Mouse (Mus musculus): ENCODE data around the gene 2300002M23Rik. TPM values are rescaled to one million over a fixed set of nuclear protein-coding genes. Genes with fewer than 3 reads are reported as not detected.
A peak's percentile ranks its signal among the peaks of the same experiment; 100 is the strongest.

Gene 2300002M23Rik
- polyA plus RNA-seq (2012; rRNA removed) = not detected in 2 replicates

DNA sequence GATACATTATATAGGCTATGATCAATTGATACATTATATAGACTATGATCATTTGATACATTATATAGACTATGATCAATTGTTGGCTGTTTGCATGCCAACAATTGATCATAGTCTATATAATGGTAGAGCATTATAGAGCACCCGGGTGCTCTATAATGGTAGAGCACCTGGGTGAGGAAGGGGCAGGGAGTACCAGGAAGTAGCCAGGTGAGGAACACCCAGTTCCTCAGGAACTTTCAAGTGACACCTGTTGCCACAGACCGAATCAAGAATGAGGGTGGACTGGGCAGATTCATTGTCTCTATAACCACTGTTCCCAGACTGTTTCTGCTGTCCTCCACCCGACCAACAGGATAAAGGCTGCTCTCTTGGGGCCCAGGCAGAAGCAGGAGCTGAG is at the start of gene 2300002M23Rik:
2300002M23Rik (plus strand) TSS at position 301 of the 400 bp plus-strand sequence.
- DNase-seq (ENCODE audit: low spot score) = no peak

DNA sequence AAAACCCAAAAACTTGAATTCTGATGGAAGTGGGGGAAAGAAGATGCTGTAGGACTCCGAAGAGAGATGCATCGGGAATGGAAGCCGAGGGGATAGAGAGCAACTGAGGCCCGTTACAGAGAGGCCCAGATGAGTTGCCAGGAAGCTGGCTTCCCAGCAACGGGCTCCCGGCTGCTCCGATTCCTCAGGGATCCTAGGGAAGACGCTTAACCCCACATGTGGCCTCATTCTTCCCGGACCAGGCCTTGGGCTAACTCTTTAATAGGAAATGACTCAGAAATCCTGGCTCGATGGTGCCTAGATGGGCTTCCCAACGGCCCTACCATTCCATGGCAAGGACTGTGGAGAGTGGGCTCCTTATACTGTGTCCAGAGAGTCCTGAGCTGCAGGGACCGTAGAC is 49.7 kb upstream of the 2300002M23Rik start:
- DNase-seq (ENCODE audit: low spot score) = no peak

DNA sequence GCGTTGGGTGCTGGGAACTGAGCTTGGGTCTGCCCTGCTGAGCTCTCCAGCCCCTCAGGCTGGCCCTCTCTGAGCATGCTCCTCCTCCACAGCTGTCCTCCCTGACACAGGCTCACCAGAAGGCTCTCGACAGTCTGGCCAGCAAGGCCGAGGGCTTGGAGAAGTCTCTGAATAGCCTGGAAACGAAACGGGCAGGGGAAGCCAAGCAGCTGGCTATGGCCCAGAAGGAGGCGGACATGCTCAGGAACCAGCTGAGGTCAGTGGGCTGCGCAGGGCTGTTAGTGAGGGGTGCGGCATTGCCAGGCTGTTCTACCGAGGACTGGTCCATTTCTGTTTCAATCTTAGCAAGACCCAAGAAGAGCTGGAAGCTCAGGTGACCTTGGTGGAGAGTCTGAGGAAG is 42.9 kb upstream of the 2300002M23Rik start:
- no peak for DNase-seq (ENCODE audit: low spot score)

DNA sequence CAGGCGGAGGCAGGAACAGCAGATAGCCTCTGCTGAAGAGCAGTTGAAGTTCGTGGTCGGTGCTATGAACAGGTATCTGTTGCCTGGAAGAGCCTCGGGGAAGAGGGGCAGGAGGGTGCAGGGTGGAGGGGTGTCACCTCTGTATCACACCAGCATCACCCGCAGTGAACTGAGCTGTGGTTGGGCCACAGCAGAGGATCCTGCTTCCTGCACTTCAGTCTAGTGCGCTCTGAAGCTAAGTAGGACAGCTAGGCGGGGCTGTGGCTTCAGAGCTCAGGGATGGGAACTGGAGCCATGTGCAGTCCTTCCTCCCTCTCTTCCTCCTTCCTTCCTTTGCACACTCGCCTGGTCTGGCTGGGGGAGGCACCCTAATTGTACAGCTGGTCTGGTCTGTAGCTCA is 40.6 kb upstream of the 2300002M23Rik start:
- no peak for DNase-seq (ENCODE audit: low spot score)

DNA sequence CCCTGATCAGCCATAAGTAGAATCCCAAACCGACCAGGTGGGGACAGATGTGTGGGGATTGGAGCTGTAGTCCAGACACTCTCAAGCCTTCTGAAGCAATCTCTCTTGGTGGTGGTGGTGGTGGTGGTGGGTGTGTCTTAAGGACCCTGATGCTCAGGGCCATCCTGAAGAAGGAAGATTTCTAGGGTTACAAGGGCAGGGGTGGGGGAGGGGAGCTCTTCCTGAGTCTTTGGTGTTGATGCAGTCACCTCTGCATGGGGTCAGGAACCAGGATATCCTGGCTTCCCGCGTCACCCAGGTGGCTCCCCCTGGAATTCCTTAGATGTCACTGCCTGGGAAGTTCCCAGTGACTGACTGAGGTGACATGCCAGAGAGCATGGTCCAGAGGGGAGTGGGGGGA is 34.9 kb upstream of the 2300002M23Rik start:
- DNase-seq (ENCODE audit: low spot score) = no peak

DNA sequence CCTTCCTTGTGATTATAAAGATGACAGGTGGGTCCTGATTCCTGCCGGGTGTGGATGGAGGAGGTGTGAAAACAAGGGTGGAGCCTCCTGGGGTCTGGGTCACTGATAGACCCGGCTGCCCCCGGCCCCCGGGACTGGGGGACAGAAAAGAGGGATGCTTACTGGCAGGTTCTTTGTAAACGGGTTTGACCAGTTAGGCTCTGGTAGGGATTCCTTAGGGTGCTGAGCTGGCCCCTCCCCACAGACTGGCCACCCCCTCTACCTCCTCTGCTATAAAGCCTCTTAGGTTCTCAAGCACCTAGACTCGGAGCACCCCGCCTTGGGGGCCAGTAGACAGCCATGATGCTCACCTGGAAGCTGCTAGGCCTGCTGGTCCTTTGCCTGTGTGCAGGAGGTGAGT is 34.3 kb upstream of the 2300002M23Rik start, which contains the start of gene Psors1c2:
Psors1c2 (plus strand) TSS at position 301 of the 400 bp plus-strand sequence.
- DNase-seq (ENCODE audit: low spot score) = no peak

DNA sequence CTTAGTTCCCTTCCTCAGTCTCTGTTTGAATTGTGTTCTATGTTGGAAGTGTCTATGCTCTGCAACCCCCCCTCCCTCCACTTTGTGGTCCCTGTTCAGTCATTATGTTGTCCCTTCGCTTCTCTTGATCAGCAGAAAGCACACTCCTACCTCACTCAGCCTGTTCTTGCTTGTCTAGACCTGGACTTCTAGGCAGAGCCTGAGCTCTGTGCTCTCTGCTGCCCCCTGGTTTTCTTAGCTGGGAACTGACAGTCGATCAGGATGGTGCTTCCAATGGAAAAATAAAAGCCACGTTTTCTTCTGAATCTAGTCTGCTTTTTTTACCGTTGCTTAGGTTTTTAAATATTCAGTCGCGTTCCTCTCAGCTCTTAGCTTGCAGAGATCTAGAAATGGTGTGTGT is 32.9 kb upstream of the 2300002M23Rik start:
- DNase-seq (ENCODE audit: low spot score) = no peak

DNA sequence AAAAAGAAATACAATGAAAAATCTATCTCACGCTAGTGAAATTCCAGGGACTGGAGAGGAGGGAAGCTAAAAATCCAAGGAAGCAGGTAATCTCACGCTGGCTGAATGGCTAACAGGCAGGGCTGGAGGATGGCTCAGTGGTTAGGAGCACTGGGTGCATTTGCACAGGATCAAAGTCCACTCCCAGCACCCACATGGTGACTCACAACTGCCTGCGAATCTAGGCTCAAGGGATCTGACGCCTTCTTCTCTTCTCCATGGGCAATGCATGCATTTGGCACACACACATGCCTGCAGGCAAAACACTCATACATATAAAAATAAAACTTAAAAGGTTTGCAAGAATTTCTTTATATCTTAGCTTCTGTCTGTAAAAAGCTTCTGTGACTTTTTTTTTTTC is 29.8 kb upstream of the 2300002M23Rik start:
- DNase-seq (ENCODE audit: low spot score) = no peak

DNA sequence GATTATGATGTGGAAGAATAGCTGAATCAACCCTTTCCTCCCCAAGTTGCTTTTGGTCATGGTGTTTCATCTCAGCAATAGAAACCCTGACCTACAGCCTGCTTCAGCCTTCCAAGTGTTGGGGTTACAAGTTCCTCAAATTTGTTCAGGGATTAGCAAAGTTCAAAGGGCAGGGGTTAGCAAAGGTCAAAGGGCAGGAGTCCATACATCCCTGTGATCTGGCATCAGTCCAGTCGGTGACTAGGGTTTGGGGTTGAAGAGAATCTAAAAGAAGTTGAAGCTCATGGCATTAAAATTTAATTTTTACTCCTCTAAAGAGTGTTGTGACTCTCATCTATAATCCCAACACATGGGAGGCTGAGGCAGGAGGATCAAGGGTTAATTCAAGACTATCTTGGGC is 28.8 kb upstream of the 2300002M23Rik start:
- DNase-seq (ENCODE audit: low spot score) = no peak

DNA sequence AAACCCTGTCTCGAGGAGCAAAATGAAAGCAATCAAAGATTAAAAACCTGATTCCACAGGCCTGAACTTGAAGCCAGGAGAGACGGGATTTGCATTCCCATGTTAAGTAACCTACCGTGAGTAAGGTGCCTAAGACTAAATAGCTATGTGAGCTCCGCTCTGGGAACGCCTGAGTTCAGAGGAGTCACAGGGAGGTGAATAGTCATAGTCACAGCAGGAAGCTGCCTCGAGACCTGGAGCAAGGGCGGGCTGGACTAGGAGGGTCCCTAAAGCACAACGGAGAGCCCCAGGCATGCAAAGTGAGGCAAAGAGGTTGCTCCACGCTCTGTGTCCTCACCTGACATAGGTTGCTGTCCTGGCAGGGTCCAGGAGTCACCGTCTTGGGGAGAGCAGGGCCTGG is 27.7 kb upstream of the 2300002M23Rik start:
- no peak for DNase-seq (ENCODE audit: low spot score)

DNA sequence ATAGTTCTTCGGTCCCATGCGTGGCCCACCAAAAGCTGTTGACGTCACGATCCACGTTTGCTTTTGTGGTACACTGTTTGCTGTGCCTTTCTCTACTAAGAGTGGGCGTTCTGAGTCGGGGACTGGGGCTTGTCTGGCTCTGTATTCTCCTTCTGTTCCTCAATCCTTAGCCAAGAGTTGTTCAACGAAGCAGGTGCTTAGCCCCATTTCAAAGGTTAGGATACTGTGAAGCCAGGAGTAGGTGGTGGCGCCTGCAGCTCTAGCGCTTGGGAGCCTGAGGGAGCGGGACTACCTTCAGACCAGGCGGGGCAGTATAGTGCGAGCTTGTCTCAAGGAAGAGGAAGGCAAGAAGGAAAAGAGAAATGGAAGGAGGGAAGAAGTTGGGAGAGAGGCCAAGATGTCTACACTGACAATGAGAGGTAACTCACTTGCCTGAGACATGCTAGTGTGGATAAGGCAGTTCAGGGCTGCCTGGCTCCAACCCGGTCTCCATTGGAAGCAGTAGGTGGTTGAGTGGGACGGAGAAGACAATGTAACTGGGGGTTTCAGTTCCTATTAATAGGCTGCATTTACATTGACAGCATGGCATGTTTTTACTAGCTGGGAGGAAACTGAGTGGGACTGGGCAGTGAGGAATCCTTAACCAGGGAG is 24.4 kb upstream of the 2300002M23Rik start:
- DNase-seq (ENCODE audit: low spot score) = no peak

DNA sequence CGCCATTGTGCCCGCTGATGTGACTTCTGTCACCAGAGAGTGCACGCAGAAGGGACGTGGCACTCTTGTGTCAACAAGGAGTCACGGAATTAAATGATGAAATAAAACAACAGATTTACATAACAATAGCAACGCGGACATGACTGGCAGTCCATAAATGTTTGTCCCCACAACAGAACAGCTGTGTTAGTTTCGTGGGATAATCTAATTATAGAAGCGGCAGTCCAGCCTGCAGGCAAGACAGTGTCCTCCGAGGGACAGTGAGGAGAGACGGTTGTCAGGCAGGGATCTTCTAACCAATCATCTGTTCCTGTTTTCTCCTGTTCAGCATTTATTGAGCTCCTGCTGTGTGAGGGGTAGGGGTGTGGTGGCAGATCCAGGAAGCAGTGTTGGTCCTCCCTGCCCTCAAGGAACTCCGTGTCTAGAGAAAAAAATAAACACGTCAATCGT is 23.8 kb upstream of the 2300002M23Rik start:
- no peak for DNase-seq (ENCODE audit: low spot score)

DNA sequence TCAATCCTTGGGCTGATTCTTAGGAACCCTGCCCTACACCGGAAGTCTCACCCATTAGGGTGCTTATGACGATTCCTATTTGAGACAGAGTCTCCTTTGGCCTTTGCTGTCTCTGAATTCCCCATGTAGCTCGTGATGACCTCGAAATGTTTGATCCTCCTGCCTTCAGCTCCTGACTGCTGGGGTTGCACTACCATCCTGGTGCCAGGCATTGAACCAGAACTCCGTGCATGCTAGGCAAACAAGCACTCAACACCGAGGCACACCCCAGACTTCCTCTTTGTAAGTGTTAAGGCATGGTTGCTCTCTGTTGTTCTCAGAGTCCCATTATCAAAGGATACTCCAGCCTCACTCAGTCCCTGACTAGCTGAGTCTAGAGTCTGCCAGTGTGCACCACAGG is 23.2 kb upstream of the 2300002M23Rik start:
- no peak for DNase-seq (ENCODE audit: low spot score)

DNA sequence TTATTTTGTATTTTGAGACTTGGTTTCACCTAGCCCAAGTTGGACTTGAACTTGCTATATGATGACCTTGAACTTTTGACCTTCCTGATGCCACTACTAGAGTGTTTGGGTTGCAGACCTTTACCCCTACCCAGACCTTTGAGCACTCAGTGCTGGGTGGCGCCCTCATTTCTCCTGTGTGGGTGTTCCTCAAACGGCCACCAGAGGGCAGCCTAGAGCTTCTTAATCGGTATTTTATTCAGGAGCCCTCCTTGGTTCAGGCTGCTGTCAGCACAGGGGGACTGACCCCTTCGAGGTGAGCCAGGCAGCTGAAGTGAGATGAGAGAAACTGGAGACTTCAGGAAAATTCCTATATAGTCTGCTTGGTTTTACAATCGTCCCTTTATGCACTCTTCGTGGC is 22.6 kb upstream of the 2300002M23Rik start:
- DNase-seq (ENCODE audit: low spot score) = no peak

DNA sequence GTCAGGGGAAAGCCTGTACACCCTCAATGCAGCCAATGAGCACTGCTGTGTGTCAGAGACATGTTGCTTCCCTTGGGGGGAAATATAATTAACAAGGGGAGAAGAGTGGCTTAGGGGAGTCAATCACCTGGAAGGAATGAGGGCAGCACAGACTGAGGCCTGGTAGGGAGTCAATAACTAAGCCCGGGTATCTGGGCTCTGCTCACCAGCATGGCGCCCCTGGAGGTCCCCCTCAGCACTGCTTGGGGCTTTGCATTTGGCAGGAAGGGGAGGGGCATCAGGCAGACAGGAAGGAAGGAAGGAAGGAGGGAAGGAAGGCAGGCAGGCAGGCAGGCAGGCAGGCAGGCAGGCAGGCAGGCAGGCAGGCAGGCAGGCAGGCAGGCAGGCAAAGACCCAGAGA is 19.8 kb upstream of the 2300002M23Rik start:
- no peak for DNase-seq (ENCODE audit: low spot score)

DNA sequence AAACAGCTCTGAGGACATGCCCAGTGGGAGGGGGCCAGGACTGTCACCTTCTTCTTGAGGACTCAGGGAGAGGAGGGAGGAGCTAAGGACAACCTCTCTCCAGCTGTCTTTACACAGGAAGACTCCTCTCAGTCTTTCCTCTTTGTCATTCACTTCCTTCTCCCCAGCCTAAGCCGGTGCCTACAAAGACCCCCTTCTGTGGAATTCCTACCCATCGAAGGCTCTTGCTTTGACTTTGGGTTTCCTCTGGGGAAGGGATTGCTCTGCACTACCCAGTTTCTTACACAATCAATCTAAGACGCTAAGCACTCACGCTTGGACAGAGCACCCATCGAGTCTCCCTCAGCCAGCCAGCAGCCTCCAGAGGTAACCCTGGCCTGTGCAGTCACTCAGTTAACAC is 18.6 kb upstream of the 2300002M23Rik start:
- no peak for DNase-seq (ENCODE audit: low spot score)

DNA sequence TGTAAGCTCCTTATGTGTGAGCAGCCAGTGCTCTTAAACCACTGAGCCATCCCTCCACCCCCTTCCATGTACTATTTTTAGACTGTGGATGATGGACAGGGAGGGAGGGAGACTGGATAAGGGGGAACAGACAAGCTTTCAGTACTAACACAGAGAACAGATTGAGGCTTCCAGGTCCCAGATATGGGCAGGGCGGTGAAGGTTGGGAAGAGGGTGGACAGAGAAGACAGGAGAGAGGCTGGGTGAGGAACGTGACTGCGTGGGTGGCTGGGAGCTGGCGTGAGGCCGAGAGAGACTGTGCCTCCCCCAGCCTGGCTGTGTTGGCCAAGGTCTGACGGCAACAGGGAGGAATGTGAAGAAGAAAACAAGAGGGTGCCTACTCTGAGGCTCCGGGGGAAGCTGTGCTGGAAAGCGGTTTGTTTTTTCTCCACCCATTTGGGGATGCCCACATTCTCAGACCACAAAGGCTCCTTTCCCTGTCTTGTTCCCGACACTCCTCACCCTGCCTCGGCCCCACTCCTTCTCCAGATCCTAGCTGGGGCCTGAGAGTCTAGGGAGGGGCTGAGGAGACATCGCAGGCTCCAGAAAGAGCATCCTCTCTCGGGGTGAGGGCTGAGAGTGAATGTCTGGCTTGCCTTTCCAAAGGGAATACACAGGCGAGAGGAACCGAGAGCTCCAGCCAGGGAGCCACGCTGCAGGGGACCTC is 17.7 kb upstream of the 2300002M23Rik start:
- peak; percentile 58 for DNase-seq (ENCODE audit: low spot score)

DNA sequence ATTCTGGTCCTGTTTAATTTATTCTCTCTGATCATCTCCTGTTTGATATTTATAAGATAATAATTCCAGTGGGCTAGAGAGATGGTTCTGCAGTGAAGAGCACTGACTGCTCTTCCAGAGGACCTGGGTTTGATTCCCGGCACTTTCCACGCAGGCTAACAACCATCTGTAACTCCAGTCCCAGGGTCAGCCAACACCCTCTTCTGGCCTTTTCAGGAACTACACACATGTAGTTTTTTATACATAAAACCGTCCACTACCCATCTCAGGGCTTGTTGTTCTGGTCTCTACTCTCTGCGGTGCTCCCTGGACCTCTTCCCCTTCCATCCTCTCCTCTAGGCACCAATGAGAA is 17.1 kb upstream of the 2300002M23Rik start:
- no peak for DNase-seq (ENCODE audit: low spot score)

DNA sequence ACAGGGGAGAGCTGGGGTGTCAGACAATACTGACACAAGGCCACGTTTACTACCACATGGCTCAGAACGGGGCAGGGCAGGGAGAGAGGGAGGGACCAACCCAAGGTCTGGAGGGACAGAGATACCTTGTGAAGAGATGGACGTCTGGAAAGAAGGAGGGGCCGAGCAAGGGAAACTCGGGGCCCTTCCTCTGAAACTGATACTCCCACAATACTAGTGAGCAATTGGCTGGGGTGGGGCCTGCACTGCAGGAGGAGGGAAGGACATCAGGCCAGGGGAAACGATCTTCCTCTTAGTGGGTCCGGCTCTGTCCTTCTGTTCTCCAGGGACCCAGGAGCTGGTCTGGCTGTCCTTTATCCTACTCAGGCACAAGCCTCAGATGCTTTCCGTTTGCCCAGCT is 16.4 kb upstream of the 2300002M23Rik start:
- no peak for DNase-seq (ENCODE audit: low spot score)

DNA sequence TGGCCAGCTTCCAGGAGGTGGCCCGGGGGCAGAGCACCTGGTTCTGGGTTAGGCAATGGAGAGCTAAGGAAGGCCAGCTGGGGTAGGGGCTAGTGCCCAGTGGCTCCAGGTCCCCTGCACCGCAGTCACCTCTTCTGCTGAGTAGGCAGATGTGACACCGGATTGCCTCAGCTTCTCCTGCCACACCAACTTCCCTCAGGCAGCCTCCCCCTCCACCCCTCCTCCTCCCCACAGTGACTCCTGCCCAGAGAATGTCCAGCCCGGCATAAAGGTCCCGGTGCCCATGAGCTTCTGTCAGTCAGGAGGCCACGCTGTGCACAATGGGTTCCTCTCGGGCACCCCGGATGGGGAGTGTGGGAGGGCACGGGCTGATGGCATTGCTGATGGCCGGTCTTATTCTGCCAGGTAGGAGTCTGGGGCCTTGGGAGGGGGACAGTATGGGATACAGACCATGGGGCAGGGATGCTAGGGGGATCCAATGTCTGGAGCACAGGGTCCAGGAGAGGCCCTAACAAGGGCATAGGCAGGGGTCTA is 15.3 kb upstream of the 2300002M23Rik start, which contains the start of gene Cdsn:
Cdsn (plus strand) TSS at position 248 of the 534 bp plus-strand sequence.
- DNase-seq (ENCODE audit: low spot score) = no peak

DNA sequence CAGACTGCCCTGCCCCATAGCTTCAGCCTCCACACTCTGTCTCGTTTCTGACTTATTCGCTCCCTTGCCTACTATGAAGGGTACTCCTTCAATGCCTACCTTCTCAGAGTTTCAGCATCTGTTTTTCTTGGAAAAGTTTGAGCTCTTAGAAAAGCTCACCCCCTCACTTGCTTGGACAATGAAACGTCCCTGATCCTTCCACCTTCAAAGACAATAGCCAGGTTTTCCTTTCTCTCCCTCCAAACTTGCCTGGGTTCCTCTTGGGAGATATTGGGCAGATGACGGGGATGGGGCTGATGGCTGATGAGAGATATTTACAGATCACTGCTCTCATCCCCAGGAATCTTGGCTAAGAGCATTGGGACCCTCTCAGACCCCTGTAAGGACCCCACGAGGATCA is 12.9 kb upstream of the 2300002M23Rik start:
- no peak for DNase-seq (ENCODE audit: low spot score)

DNA sequence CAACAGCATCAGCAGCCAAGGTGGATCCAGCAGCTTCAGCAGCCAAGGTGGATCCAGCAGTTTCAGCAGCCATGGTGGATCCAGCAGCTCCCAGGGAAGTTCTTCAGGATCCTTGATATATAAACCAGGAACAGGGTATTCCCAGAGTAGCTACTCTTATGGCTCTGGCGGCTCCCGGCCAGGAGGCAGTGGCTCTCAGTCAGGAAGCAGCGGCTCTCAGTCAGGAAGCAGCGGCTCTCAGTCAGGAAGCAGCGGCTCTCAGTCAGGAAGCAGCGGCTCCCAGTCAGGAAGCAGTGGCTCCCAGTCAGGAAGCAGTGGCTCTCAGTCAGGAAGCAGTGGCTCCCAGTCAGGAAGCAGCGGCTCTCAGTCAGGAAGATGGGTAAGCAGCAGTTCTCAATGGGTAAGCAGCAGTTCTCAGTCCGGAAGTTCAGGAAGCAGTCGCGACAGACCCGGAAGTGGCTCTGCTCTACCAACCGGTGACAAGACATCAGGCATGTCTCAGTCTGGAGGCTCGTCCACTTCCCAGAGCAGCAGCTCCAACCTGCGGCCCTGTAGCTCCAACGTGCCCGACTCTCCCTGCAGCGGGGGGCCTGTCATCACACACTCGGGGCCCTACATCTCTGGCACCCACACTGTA is 12.4 kb upstream of the 2300002M23Rik start:
- DNase-seq (ENCODE audit: low spot score) = no peak
